Mouse (Mus musculus): ENCODE results near the gene Brap.
"Not testable (repeated sequence)": the region's sequence is repeated elsewhere in the genome, so short reads cannot be mapped to it uniquely, and the experiment has no call there.

Gene Brap

DNA sequence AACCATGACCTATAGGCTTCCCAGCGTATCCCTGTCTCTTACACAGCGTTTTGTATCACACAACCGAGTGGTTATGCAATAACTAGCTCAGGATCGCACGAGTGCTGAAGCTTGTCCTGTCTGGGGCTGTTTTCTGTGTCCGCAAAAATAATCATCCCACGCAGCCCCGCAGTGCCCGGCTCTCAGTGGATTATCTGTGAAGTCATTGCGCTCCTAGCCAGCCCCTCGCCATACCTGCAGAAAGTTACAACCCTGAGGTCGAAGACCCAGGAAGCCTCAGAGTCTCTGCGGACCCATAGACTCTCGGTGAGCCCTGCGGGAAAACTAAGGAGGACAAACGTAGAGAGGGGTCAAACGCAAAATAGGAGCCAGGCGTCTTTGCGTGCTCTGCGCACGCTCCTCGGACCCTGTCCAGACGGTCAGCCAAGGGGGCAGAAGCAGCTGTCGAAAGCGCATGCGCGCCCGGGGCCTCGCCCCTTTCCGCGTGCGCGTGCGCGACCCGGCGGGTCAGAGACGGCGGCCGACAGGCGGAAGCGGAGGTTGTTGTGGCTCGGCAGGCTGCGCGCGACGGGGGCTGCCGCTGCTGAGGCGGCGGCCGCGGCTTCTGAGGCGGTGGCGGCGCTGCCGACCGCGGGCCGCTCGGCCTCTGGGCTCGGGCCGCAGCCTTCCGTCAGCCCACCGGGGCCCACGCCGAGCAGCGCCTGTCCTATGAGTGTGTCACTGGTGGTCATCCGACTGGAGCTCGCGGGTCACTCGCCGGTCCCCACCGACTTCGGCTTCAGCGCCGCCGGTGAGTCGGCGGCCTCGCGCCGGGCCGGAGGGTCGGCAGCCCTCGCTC is at the start of gene Brap, which contains the start of gene Acad10:
Gene Brap (plus strand): TSS at position 505 of the 838 bp plus-strand sequence.
Gene Acad10 (minus strand): TSS at position 456 of the 838 bp plus-strand sequence.
- CTCF ChIA-PET, result interaction anchor here (0.6 to 2.4 kb wide), 9 partner anchors 10 to 584 kb away, joined by 3 to 16 read pairs (median 4); no protein-coding TSS in a partner anchor

GRCm38 (mm10) chr5:121612036-121612435 is 48.3 kb upstream of the Brap start:
- POLR2A ChIA-PET, result interaction anchor here in 2 of 4 experiments (0.5 to 0.6 kb wide), 2 partner anchors 187 to 238 kb away, joined by 3 read pairs; no protein-coding TSS in a partner anchor
- CTCF ChIA-PET, result interaction anchor here in 1 of 4 experiments (0.8 kb wide), 1 partner anchor 12 kb away, joined by 3 read pairs; no protein-coding TSS in a partner anchor

More for the DNA sequence above, at the start of gene Brap, which contains the start of gene Acad10:
- POLR2A ChIA-PET, result interaction anchor here (0.6 to 2.4 kb wide), 26 partner anchors 9 to 395 kb away, joined by 3 to 9 read pairs (median 3); partner anchors contain the start of gene Atxn2 (in 1 of the 4)

- CTCF ChIA-PET, result interaction anchor here in 2 of 4 experiments (0.6 to 0.7 kb wide), 3 partner anchors 109 to 311 kb away, joined by 3 to 5 read pairs (median 4); no protein-coding TSS in a partner anchor
- POLR2A ChIA-PET, result interaction anchor here in 1 of 4 experiments (0.6 kb wide), 1 partner anchor 25 kb away, joined by 3 read pairs; no protein-coding TSS in a partner anchor
These were observed 45.4 kb upstream of the Brap start for GRCm38 (mm10) chr5:121614921-121615320.

- POLR2A ChIA-PET, result interaction anchor here (0.7 to 1.7 kb wide), 14 partner anchors 9 to 677 kb away, joined by 3 to 11 read pairs (median 3); no protein-coding TSS in a partner anchor
- CTCF ChIA-PET, result interaction anchor here (0.6 to 2.1 kb wide), 8 partner anchors 13 to 939 kb away, joined by 3 to 7 read pairs (median 3); no protein-coding TSS in a partner anchor
These were observed 41.5 kb upstream of the Brap start, which contains the start of gene Acad12 for GRCm38 (mm10) chr5:121618592-121619513. Gene Acad12, minus strand, starts transcription at chr5:121618938.

DNA sequence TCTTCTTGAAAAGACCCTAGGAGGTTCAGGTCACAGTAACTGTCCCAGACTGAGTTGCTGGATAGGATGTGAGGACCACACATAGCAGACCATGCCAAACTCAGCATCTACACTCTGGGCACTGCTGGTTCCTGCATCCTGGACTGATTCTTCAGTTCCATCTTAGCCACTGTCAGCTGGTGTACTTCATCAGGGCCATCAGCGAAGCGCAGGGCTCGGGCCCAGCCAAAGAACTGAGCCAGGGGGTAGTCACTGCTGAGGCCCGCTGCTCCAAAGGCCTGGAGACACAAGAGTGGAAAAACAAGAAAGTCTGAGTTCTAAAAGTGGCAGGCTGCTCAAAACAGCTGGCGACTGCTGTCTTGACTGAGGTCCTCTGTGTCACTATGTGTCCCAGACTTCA is 39.3 kb upstream of the Brap start:
- POLR2A ChIA-PET, result interaction anchor here (0.6 to 3.0 kb wide), 7 partner anchors 12 to 593 kb away, joined by 3 to 16 read pairs (median 6); no protein-coding TSS in a partner anchor
- CTCF ChIA-PET, result interaction anchor here in 2 of 4 experiments (0.6 to 1.3 kb wide), 2 partner anchors 18 to 22 kb away, joined by 3 to 8 read pairs; no protein-coding TSS in a partner anchor

DNA sequence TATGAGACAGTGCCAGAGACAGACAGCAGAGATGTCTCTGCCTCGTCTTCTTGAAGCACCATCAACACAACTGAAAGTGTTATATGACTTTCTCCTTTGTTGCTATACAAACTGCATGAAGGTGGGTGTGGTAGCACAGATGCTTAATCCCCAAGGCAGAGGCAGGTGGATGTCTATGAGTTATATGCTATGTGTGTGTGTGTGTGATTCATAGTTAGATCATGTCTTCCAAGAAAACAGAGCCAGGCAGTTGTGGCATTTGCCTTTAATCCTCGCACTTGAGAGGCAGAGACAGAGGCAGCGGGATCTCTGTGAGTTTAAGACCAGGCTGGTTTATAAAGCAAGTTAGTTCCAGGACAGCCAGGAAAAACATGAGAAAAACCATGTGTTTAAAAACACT is 37.1 kb upstream of the Brap start:
- ChIA-PET POLR2A (interaction anchor here in 1 of 4 experiments (1.0 kb wide), 1 partner anchor 30 kb away, joined by 3 read pairs; the partner anchor contains the start of gene Aldh2), CTCF (interaction anchor here in 1 of 4 experiments (0.7 kb wide), 1 partner anchor 1284 kb away, joined by 8 read pairs; no protein-coding TSS in a partner anchor)

DNA sequence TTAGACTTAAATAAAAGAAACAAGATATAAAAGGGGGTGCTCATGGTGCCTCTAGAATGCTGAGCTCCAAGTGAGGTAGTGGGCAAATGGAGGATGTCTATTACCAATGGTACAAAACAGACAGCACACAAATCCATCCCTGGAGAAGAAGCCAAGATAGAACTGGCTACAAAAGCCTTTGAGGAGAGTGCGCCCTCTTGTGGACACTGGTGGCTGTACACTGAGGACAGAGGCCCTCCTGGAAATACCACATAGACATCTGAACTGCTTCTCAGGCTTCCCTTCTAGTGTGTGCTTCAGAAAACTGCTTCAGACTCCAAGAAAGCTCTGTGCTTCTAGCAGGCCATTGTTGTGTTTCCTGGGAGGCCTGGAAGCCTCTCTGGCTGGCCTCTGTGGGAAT is 32.5 kb upstream of the Brap start:
- POLR2A ChIA-PET, result interaction anchor here in 1 of 4 experiments (0.7 to 1.0 kb wide), 2 partner anchors 8 to 10 kb away, joined by 3 read pairs; no protein-coding TSS in a partner anchor
- CTCF ChIA-PET, result interaction anchor here in 1 of 4 experiments (0.5 kb wide), 1 partner anchor 432 kb away, joined by 3 read pairs; no protein-coding TSS in a partner anchor

- CTCF ChIA-PET, result interaction anchor here in 3 of 4 experiments (0.5 to 1.1 kb wide), 4 partner anchors 39 to 632 kb away, joined by 3 read pairs; no protein-coding TSS in a partner anchor
- POLR2A ChIA-PET, result not testable (repeated sequence)
These were observed 29.2 kb upstream of the Brap start for GRCm38 (mm10) chr5:121631106-121631647.

DNA sequence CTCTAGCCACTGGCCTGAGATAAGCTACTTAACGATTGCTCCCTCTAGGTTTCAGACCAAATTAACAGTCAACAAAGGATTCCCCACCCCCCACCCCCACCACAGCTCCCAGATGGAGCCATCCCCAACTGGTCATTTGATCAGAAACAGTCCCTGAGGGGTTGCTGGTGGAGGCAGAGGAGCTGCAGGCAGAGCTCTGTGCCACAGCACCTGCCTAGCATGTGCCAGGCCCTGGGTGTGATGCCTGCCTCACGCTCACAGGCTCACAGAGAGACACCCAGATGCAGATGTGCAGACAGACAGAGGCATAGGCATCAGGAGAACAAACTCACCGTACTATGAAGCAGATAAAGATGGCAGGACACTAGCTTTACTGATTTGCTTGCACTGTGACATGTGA is 27.6 kb upstream of the Brap start:
- ChIA-PET POLR2A (interaction anchor here in 3 of 4 experiments (0.6 to 1.9 kb wide), 5 partner anchors 12 to 401 kb away, joined by 3 to 7 read pairs (median 3); partner anchors contain the start of gene Acad12 (in 1 of the 3)), CTCF (interaction anchor here (0.6 to 1.9 kb wide), 10 partner anchors 10 to 450 kb away, joined by 3 to 7 read pairs (median 3); no protein-coding TSS in a partner anchor)

- POLR2A ChIA-PET, result interaction anchor here (0.5 to 1.0 kb wide), 4 partner anchors 36 to 247 kb away, joined by 3 to 5 read pairs (median 3); no protein-coding TSS in a partner anchor
- CTCF ChIA-PET, result interaction anchor here in 2 of 4 experiments (0.6 to 1.1 kb wide), 2 partner anchors 16 to 348 kb away, joined by 3 read pairs; partner anchors contain the start of gene Acad12 (in 1 of the 2)
These were observed 25.7 kb upstream of the Brap start for GRCm38 (mm10) chr5:121634668-121635067.

DNA sequence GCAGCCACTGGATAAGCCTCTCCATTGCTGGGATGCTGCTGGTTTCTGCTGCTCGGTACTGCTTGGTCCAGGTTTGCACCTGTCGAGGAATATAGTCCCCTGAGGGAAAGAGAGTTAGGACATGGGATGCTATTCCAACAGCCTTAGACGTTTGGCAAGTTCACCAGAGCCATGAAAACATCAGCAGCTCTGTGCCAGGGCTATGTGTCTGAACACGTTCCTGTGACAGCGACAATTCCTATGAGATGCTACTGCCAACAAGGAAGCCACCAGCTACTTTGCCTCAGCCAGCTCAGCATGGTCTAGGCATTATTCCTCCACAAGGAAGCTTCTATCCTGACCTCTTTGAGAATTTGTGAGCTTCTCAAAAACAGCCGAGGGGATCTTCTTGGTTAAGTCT is 23.1 kb upstream of the Brap start:
- CTCF ChIA-PET, result interaction anchor here in 1 of 4 experiments (1.2 kb wide), 1 partner anchor 159 kb away, joined by 3 read pairs; no protein-coding TSS in a partner anchor
- POLR2A ChIA-PET, result interaction anchor here in 1 of 4 experiments (0.8 to 1.0 kb wide), 2 partner anchors 18 to 74 kb away, joined by 3 read pairs; partner anchors contain the start of gene Atxn2

DNA sequence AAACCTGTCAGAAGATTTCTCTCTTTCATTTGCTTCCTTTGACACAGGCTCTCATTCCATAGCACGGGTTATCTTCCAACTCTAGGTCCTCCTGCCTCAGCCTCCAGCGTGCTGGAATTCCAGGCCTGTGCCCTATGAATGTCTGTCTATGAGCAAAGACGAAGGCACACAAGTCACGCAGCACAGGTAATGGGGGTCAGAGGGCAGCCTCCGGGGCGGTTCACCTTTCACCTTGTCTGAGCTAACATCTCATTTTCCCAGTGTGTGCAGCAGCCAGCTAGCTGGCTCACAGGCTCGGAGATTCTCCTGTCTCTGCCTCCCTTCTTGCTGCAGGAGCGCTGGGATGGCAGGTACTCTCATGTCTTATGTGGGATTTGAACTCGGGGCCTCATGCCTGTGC is 20.8 kb upstream of the Brap start:
- POLR2A ChIA-PET, result interaction anchor here in 3 of 4 experiments (0.6 to 2.0 kb wide), 9 partner anchors 9 to 182 kb away, joined by 3 to 6 read pairs (median 3); partner anchors contain the start of genes Acad10 (in 3 of the 3), Brap (in 3 of the 3) and Aldh2 (in 1 of the 3)
- CTCF ChIA-PET, result interaction anchor here in 2 of 4 experiments (0.6 to 1.0 kb wide), 3 partner anchors 34 to 113 kb away, joined by 3 to 7 read pairs (median 4); no protein-coding TSS in a partner anchor

- ChIA-PET POLR2A (interaction anchor here in 3 of 4 experiments (0.6 to 1.6 kb wide), 8 partner anchors 9 to 924 kb away, joined by 3 to 6 read pairs (median 3); partner anchors contain the start of genes Acad10 (in 2 of the 3) and Brap (in 2 of the 3)), CTCF (interaction anchor here in 1 of 4 experiments (0.6 kb wide), 1 partner anchor 184 kb away, joined by 4 read pairs; no protein-coding TSS in a partner anchor)
These were observed 11.2 kb upstream of the Brap start for GRCm38 (mm10) chr5:121649134-121649533.

GRCm38 (mm10) chr5:121654526-121654925 is 5.8 kb upstream of the Brap start:
- CTCF ChIA-PET, result no interaction called here

DNA sequence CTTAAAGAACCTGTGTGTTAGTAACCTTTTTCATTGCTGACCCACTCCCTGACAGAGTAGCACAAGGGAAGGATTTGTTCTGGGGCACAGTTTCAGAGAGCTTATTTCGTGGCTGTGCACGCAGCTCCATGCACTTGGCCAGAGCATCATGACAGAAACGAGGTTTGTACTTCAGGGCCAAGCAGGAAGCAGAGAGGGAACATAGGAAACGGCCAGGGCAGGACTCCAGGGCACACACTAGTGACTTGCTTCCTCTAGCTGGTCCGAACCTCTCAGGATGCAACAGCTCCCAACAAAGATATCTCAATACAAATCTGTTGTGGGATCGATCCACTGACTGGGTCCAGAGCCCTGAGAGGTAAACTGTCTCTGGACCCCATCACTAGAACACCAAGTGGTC is 3.5 kb upstream of the Brap start:
- POLR2A ChIA-PET, CTCF ChIA-PET: not testable (repeated sequence)

More at GRCm38 (mm10) chr5:121654526-121654925, 5.8 kb upstream of the Brap start:
- POLR2A ChIA-PET, result no interaction called here

DNA sequence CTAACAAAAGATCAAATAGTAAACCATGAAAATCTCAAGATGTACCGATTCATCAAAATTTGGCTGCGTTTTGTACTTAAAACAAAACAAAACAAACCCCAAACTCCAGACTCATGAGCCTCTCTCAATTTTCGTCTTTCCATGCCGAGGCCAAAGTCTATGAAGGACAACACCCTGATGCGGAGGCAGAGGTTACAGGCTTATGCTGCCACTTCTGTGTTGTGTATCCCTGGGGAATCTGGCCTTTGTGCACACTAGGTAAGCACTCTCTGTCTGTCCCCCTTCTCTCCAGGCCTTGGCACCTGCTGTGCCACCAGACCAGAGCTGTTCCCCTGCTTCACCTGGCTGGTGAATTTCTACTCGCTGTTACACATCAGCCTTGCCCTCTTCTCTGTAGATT is 2.7 kb upstream of the Brap start:
- ChIA-PET POLR2A (interaction anchor here in 1 of 4 experiments (0.6 kb wide), 1 partner anchor 118 kb away, joined by 3 read pairs; no protein-coding TSS in a partner anchor), CTCF (interaction anchor here in 1 of 4 experiments (0.7 kb wide), 1 partner anchor 237 kb away, joined by 4 read pairs; no protein-coding TSS in a partner anchor)
